Mouse (Mus musculus): ENCODE results near the gene Scarf2. TPM values are rescaled to one million over a fixed set of nuclear protein-coding genes. Genes with fewer than 3 reads are reported as not detected.
A peak's percentile ranks its signal among the peaks of the same experiment; 100 is the strongest.

Scarf2 gene
- polyA plus RNA-seq, 2 experiments from 2014 or later = not detected

GRCm38 (mm10) chr16:17799584-17799983, 2.5 kb downstream of the Scarf2 start:
- ATAC-seq = no peak

DNA sequence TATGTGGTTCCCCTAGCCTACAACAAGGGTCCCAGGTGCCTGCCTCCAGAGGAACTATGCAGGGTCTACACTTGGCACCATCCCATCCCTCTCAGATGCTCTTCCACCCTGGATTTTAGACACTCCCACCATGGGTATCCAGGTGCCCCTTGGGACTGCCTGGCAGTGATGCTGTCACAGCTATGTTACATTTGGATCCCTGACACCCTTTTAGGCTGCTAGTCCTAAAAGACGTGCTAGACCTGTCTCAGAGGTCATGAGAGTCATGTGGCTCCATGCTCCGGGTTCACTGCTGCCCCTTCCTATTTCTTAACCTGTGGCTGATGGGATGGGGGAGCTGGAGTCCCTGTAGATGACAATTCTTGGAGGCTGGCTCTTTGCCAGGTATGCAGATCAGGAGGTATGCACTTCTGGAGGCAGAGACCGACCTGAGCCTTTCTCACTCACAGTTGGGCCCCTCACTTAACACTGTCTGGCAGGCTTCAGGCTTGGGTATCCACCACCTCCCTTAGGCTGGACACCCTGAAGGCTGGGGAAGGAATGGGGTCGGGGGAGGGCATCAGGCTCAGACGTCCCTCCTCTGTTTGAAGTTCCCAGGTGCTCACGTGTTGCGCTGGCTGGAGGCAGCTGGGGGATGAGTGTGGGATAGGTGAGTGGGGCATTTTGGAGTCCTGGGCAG, 4.8 kb downstream of the Scarf2 start:
- no peak for ATAC-seq

- ATAC-seq = no peak
Measured at GRCm38 (mm10) chr16:17802456-17802838, 5.4 kb downstream of the Scarf2 start.

DNA sequence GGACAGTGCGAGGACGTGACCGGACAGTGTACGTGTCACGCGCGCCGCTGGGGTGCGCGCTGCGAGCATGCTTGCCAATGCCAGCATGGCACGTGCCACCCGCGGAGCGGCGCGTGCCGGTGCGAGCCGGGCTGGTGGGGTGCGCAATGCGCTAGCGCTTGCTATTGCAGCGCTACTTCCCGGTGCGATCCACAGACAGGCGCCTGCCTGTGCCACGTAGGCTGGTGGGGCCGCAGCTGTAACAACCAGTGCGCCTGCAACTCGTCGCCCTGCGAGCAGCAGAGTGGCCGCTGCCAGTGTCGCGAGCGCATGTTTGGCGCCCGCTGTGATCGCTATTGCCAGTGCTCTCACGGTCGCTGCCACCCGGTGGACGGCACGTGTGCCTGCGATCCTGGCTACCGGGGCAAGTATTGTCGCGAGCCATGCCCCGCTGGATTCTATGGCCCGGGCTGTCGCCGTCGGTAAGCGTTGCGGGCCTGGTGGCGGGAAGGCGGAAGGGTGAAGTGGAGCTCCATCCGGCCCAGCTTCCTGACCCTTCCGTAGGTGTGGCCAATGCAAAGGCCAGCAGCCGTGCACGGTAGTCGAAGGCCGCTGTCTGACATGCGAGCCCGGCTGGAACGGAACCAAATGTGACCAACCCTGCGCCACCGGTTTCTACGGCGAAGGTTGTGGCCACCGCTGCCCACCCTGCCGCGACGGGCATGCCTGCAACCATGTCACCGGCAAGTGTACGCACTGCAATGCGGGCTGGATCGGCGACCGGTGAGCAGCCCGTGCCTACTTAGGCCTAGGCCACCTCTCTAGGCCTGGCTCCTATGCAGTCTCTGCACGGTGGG, 6.0 kb downstream of the Scarf2 start:
- ATAC-seq = no peak

- ATAC-seq = no peak
Measured at GRCm38 (mm10) chr16:17803675-17804448, 6.8 kb downstream of the Scarf2 start.

DNA sequence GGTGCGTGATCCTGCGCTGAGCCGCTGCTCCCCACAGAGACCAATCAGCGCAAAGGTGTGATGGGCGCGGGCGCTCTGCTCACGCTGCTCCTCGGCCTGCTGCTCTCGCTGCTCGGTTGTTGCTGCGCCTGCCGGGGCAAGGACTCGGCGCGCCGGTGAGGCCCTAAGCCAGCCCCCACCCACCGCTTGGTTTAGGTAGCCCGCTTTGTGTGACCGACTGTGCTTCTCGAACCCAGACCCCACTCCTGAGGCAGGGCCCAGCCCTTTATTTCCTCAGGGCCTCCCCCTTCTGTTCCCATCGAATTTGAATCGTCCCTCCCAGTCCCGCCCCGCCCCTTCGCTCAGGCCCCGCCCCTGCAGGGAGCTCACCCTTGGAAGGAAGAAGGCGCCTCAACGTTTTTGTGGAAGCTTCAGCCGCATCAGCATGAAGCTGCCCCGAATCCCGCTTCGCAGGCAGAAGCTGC, 7.4 kb downstream of the Scarf2 start:
- ATAC-seq = peak; percentile 3

- no peak for ATAC-seq
Measured at GRCm38 (mm10) chr16:17804982-17805381, 7.9 kb downstream of the Scarf2 start.

DNA sequence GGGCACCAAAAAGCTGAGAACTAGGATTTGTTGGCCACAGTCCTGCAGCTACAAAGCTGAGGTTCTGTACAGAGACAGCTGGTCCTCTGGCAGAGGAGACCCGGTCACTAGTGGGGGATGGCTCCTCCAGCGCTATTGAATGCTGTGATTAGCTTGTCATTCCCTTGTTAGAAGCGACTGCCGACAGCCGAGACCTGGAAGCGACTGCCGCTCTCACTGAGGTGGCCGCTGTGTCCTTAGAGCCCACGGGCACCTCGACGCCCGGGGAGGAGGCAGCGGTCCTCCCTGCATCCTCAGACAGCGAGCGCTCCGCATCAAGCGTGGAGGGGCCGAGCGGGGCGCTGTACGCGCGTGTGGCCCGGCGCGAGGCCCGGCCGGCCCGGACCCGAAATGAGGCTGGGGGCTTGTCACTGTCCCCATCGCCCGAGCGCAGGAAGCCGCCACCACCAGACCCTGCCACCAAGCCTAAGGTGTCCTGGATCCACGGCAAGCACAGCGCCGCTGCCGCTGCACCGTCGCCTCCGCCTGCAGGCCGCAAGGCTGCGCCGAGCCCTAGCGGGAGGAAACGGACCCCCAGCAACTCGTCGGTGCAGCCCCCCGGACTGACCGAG, 9.6 kb downstream of the Scarf2 start:
- peak; percentile 1 for ATAC-seq

- peak; percentile 93 for ATAC-seq
Measured at GRCm38 (mm10) chr16:17807192-17808009, 10.3 kb downstream of the Scarf2 start.

- no peak for ATAC-seq
Measured at GRCm38 (mm10) chr16:17809125-17809524, 12.0 kb downstream of the Scarf2 start.

- ATAC-seq = no peak
Measured at GRCm38 (mm10) chr16:17809711-17810110, 12.6 kb downstream of the Scarf2 start.

- peak; percentile 35 for ATAC-seq
Measured at GRCm38 (mm10) chr16:17812120-17812519, 15.0 kb downstream of the Scarf2 start.

DNA sequence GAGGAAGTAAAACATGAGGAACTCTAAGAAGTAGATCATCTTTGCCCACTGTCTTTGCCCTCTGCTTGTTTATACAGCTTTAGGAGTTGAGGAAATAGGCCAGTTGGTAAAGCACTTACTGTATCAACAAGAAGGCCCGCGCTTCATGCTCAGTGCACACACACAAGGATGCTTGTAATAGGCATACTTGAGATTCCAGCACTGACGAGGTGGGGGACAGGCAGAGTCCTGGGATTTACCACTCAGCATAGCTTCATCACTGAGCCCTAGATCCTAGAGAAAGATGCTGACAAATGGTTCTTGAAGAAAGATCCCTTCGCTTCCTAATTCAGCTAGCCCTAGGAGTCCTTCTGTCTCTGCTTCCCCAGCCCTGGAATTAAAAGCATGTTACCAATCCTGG, 16.1 kb downstream of the Scarf2 start:
- ATAC-seq = no peak

DNA sequence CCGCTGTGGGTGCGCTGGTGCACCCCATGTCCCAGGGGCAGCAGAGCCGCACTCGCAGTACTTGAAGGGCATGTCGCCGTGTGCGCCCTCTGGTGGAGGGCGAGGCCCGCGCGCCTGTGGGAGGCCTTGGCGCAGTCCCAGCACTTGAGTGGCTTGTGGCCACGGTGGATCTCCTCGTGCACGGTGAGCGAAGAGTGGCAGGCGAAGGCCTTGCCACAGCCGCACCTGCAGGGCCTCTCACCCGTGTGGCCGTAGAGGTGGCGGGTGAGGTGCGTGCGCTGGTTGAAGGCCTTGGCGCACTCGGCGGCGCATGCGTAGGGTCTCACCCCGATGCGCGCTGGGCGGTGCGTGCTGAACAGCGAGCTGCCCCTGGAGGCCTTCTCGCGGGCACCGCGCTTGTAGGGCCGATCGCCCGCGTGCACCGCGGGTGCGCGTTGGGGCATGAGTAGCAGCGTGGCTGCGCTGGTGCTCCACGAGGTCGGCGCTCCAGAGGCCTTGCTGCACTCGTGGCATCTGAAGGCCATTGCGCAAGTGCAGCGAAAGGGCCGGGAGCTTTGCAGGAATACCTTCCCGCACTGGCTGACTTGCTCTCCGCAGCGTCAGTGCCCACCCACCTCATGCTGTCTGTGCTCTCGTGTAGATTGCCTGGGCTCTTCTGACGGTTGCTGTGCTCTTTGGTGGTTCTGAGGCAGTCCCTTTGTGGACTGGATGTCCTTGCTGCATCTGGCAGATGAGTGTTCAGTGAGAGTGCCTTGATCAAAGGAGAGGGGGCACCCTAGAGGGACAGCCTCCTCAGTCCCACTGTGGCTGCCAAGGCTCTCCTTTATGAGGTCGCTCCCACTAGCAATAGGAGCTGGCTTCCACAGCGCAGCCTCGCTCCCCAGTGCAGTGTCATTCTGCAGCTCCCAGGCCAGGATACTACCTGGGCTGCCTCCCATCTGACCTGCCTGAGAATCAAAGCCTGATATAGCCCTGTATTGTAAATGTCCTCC, 18.6 kb downstream of the Scarf2 start:
- peak; percentile 90 for ATAC-seq

GRCm38 (mm10) chr16:17816528-17816927, 19.4 kb downstream of the Scarf2 start:
- ATAC-seq = no peak

DNA sequence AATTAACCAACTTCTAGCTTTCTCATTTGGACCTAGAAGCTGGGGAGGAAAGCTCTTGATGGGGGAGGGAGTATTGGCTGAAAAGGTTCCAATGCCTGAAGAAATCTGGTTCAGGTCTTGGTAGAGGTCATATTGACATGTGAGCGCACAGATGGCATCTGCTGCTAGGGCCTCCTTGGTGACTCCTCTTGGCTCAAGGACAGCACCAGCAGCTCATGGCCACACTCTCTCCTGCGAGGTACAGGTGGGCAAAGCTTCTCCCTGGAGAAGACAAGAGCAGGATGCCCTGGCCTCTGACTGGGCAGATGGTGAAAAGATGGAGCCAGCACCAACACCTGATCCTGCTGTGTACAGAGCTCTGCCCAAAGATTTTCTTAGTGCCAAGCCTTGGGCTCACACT, 29.4 kb downstream of the Scarf2 start:
- ATAC-seq = no peak

- no peak for ATAC-seq
Measured at GRCm38 (mm10) chr16:17828229-17828628, 31.1 kb downstream of the Scarf2 start.

DNA sequence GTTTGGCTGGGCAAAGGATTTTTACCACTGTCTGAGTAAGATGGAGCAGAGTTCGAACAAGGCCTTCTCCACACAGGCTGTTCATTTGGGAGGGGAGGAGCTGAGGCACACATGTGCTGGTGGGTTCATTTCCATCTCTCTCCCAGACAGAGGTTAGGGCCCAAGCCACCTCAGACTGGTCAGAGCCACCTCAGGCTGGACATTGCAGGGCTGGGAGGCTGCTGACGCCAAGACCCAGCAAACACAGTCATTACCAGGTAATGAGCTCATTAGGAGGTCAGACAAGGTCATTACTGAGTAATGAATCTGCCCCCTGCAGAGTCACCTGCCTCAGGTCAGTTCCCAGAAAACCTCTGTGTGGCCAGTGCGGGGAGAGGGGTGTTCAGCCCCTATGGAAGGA, 31.8 kb downstream of the Scarf2 start:
- ATAC-seq = no peak

GRCm38 (mm10) chr16:17830385-17831178, 33.5 kb downstream of the Scarf2 start:
- no peak for ATAC-seq

GRCm38 (mm10) chr16:17831781-17832180, 34.7 kb downstream of the Scarf2 start:
- ATAC-seq = no peak

Measured in CD4-positive, CD25-positive, alpha-beta regulatory T cell, adult 4 months (primary cell).